Mouse (Mus musculus) neural tube, embryonic 11.5 days (tissue): ENCODE measurements around the gene Gnai3. TPM values are rescaled to one million over a fixed set of nuclear protein-coding genes. Genes with fewer than 3 reads are reported as not detected.

Experiments
- ATAC-seq: fragments of 200-750 bp; cut with Nextera tagmentation; 2 replicates; pipeline ENCODE4 v1.8.0; 2017; ENCODE audit warnings: moderate number of reproducible peaks, mild to moderate bottlenecking, moderate TSS enrichment, moderate library complexity; ENCODE audit not compliant: insufficient read depth, low FRiP score, low TSS enrichment
- DNase-seq: peaks from one replicate; pipeline ENCODE4 v3.0.0-alpha.2; 2015; ENCODE audit warnings: low spot score
- H3K27ac ChIP-seq: fragments of 300-500 bp; sonication (generic); 2 replicates; pipeline ENCODE4 v1.5.1; 2014; ENCODE audit warnings: low read depth, mild to moderate bottlenecking, low read length
- H3K27me3 ChIP-seq: fragments of 300-500 bp; sonication (generic); 2 replicates; pipeline ENCODE4 v1.6.1; 2014; ENCODE audit warnings: mild to moderate bottlenecking, low read length, mixed read lengths; ENCODE audit not compliant: control insufficient read depth, insufficient read depth
- H3K36me3 ChIP-seq: fragments of 300-500 bp; sonication (generic); 2 replicates; pipeline ENCODE4 v1.6.1; 2014; ENCODE audit warnings: mild to moderate bottlenecking, low read length, moderate library complexity, mixed read lengths; ENCODE audit not compliant: control insufficient read depth, insufficient read depth
- H3K4me1 ChIP-seq: fragments of 300-500 bp; sonication (generic); 2 replicates; pipeline ENCODE4 v1.6.1; 2014; ENCODE audit warnings: low read length, mixed read lengths; ENCODE audit not compliant: control insufficient read depth, insufficient read depth
- H3K4me2 ChIP-seq: fragments of 300-500 bp; sonication (generic); 2 replicates; pipeline ENCODE4 v1.6.1; 2014; ENCODE audit warnings: low read depth, mild to moderate bottlenecking, moderate library complexity
- H3K4me3 ChIP-seq: fragments of 300-500 bp; sonication (generic); 2 replicates; pipeline ENCODE4 v1.5.1; 2014; ENCODE audit warnings: low read depth, low read length
- H3K9ac ChIP-seq: fragments of 300-500 bp; sonication (generic); 2 replicates; pipeline ENCODE4 v1.6.1; 2014; ENCODE audit warnings: mild to moderate bottlenecking, low read length
- H3K9me3 ChIP-seq: fragments of 300-500 bp; sonication (generic); 2 replicates; pipeline ENCODE4 v1.6.1; 2016; ENCODE audit warnings: low read length; ENCODE audit not compliant: control insufficient read depth
- WGBS: fragments of 180-500 bp; shearing (Covaris S2); extraction: QIAGEN DNeasy Blood & Tissue Kit; methylation state at CpG from one replicate; pipeline ENCODE4 v1.1.7; 2014; 5-methylcytosine and 5-hydroxymethylcytosine counted together
- polyA plus RNA-seq: library from polyadenylated mRNA; unstranded; fragments of >200 nt; fragmentation: Nextera tagmentation; extraction: Ambion mirVana; gene quantifications from 2 replicates; pipeline ENCODE4 v1.2.1, GENCODE M21; 2014

Gene Gnai3
- polyA plus RNA-seq, 1 experiment from 2014 or later = 217 TPM

DNA sequence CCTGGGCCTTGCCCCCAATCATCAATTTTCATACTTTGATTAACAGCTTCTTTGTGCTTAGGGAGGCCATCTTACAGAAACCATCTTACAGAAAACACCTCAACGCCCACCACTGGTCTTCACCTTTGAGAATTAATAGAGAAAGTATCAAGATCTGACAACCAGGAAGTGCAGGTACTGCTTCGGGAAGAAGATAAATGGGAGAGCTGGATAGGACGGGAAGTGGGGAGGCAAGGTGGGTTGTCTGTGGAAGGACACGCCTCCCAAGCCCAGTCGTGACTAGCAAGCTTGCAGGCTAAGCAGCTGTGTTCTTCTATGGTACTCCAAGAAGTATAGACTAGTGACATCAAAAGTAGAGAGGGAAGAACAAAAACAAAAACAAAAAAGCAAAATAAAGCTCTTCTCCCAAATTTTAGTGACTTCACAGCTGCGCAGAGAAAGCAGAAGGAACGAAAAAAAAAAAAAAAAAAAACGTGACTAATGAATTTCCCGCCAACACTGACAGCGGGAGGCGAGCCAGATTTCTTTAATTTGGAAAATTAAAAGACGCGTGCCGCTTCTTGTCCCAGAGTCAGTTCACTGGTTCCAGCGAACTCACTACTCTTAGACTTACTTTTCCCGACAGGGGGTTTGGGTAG is 39.6 kb upstream of the Gnai3 start:
- Histone ChIP-seq H3K4me1 (no peaks in the 10 kb centered on the region), H3K9me3 (no peaks in the 10 kb centered on the region), H3K4me3 (peak overlapping the region; percentile 70), H3K4me2 (peak overlapping the region; percentile 92), H3K27me3 (no peaks in the 10 kb centered on the region), H3K27ac (no peak overlapping the region), H3K9ac (no peak overlapping the region), H3K36me3 (no peaks in the 10 kb centered on the region)
- ATAC-seq (no peak; the same call in 1 of the 2 replicates), DNase-seq (no peak)
- 4% methylated on average over 16 of the region's 16 CpGs for WGBS

DNA sequence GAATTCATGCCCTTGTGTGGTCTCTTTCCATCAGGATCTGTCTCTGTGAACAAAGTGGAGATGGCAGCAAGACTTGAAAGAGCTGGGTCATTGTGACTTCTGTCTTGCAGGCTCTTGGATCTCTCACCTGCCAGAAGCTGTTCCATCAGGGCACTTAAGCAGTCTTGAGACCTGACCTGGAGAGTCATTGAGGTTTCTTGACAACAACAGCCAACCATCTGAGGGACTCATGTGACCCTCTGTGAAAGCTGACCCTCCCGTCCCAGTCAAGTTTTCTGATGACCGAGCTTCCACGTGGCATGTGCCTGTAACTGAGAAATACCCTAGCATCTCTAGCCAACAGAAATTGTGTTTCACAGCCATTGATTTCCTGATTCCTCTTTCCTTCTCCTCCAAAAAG is 38.8 kb upstream of the Gnai3 start:
- H3K36me3 ChIP-seq = no peaks in the 10 kb centered on the region
- no peak for ATAC-seq
- no peaks in the 10 kb centered on the region for H3K4me1 ChIP-seq
- H3K9ac ChIP-seq = no peak overlapping the region
- no peak overlapping the region for H3K4me3 ChIP-seq
- H3K9me3 ChIP-seq = no peaks in the 10 kb centered on the region
- no peak overlapping the region for H3K4me2 ChIP-seq
- H3K27me3 ChIP-seq = no peaks in the 10 kb centered on the region
- no peak for DNase-seq
- no peak overlapping the region for H3K27ac ChIP-seq
- 80% methylated on average over 3 of the region's 3 CpGs for WGBS

GRCm38 (mm10) chr3:108180514-108180913 is 34.6 kb upstream of the Gnai3 start:
- Histone ChIP-seq H3K36me3 (no peaks in the 10 kb centered on the region), H3K4me2 (no peak overlapping the region), H3K27ac (no peak overlapping the region), H3K9me3 (no peaks in the 10 kb centered on the region), H3K4me3 (no peak overlapping the region), H3K27me3 (no peaks in the 10 kb centered on the region), H3K9ac (no peak overlapping the region), H3K4me1 (no peaks in the 10 kb centered on the region)
- 64% methylated on average over 2 of the region's 2 CpGs for whole genome bisulfite sequencing
- DNase-seq (no peak), ATAC-seq (no peak)

- Histone ChIP-seq H3K4me2 (no peak overlapping the region), H3K4me3 (no peak overlapping the region), H3K27me3 (no peaks in the 10 kb centered on the region), H3K36me3 (no peaks in the 10 kb centered on the region), H3K4me1 (0 out of 2 replicates have a peak, but pooled peaks cover 5% of the 10 kb centered on the region), H3K9ac (no peak overlapping the region), H3K27ac (no peak overlapping the region), H3K9me3 (no peaks in the 10 kb centered on the region)
- WGBS = 88% methylated on average over 7 of the region's 7 CpGs
- no peak for DNase-seq
- no peak for ATAC-seq
Measured at GRCm38 (mm10) chr3:108178756-108179715, 33.1 kb upstream of the Gnai3 start.

GRCm38 (mm10) chr3:108174672-108175531 is 29.0 kb upstream of the Gnai3 start:
- H3K36me3 ChIP-seq = no peaks in the 10 kb centered on the region
- no peaks in the 10 kb centered on the region for H3K9me3 ChIP-seq
- H3K9ac ChIP-seq = 0 out of 2 replicates have a peak overlapping the region, but pooled peaks have one; percentile 15
- WGBS = 23% methylated on average over 13 of the region's 14 CpGs
- no peak for DNase-seq
- no peak overlapping the region for H3K4me2 ChIP-seq
- ATAC-seq = 0 out of 2 replicates have a peak, but pooled peaks have one; percentile 48
- peak overlapping the region; percentile 49 for H3K27ac ChIP-seq
- no peaks in the 10 kb centered on the region for H3K27me3 ChIP-seq
- 0 out of 2 replicates have a peak, but pooled peaks cover 5% of the 10 kb centered on the region for H3K4me1 ChIP-seq
- no peak overlapping the region for H3K4me3 ChIP-seq

GRCm38 (mm10) chr3:108169199-108169598 is 23.3 kb upstream of the Gnai3 start:
- Histone ChIP-seq H3K27ac (0 out of 2 replicates have a peak overlapping the region, but pooled peaks have one; percentile 39), H3K27me3 (no peaks in the 10 kb centered on the region), H3K9me3 (no peaks in the 10 kb centered on the region), H3K4me3 (no peak overlapping the region), H3K4me2 (no peak overlapping the region), H3K4me1 (peaks cover 25% of the 10 kb centered on the region), H3K9ac (no peak overlapping the region), H3K36me3 (no peaks in the 10 kb centered on the region)
- no peak for DNase-seq
- no peak for ATAC-seq
- WGBS = 45% methylated on average over 3 of the region's 3 CpGs

GRCm38 (mm10) chr3:108167499-108167898 is 21.6 kb upstream of the Gnai3 start:
- H3K4me2 ChIP-seq = no peak overlapping the region
- H3K9ac ChIP-seq = peak overlapping the region; percentile 22; the same call in 1 of the 2 replicates
- no peaks in the 10 kb centered on the region for H3K9me3 ChIP-seq
- DNase-seq (peak; percentile 25), ATAC-seq (no peak)
- H3K27ac ChIP-seq = peak overlapping the region; percentile 82; the same call in 1 of the 2 replicates
- 42% methylated on average over 14 of the region's 14 CpGs for WGBS
- H3K4me3 ChIP-seq = no peak overlapping the region
- H3K27me3 ChIP-seq = no peaks in the 10 kb centered on the region
- no peaks in the 10 kb centered on the region for H3K36me3 ChIP-seq
- H3K4me1 ChIP-seq = peaks cover 25% of the 10 kb centered on the region
